8 mouse cellular contexts compared by ENCODE assay signal in the genomic region with DNA sequence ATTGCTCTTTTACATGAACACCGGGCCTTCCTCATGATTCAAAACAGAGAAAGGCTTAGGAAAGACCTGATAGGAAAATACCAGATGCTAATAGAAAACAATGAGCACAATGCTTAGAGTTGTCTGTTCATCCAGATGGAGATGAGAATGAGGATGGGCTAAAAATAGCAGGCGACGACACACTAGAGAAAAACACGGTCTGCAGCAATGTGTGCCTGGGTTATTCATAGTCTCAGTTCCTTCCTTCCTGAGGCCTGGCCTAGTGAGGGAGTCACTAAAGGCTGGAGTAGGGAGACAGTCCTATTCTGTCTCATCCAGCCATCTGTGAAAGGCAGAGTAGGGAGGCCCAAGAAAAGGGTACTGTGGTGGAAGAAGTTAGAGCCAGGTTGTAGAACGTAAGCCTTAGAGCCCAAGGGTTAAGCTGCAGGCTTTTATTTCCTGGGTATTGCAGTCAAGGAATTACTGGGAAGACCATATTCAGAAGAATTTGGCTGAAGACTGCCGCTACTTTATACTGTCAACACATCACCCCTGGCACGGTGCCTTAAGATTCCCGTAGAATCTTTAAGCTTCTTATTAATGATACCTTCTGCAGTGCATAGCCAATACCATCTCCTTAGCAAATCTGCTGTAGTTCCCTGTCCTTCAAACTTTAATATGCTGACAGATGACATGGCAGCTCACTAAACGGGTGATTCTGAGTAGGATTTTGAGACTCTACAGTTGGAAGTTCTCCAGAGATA. TPM values are rescaled to one million over a fixed set of nuclear protein-coding genes. Genes with fewer than 3 reads are reported as not detected.
DNase-seq lines count a peak whose midpoint lies in the region; ATAC-seq and TF ChIP-seq lines count a peak whose summit lies in the region.

No protein-coding gene starts in this region.

- peak; percentile 79 for ATAC-seq in forebrain, postnatal 0 days
- no peak for ATAC-seq in hindbrain, embryonic 13.5 days (ENCODE audit: low FRiP score)

- peaks cover 13% of the 10 kb centered on the region for H3K4me1 ChIP-seq in forebrain, postnatal 0 days (ENCODE audit: insufficient read depth)
- peaks cover 49% of the 10 kb centered on the region for H3K4me1 ChIP-seq in hindbrain, embryonic 13.5 days (replicated peaks)

- H3K4me3 ChIP-seq in forebrain, postnatal 0 days (ENCODE audit: low read depth, low read length) = no peak overlapping the region
- H3K4me3 ChIP-seq in hindbrain, embryonic 13.5 days = no peak overlapping the region

- intact Hi-C loops in left cerebral cortex, postnatal 14 days (cut with DNase I) = no loop called here

- 60% methylated on average over 9 of the region's 9 CpGs for WGBS in forebrain, postnatal 0 days
- 60% methylated on average over 9 of the region's 9 CpGs for WGBS in hindbrain, embryonic 13.5 days

- H3K27ac ChIP-seq in forebrain, postnatal 0 days (ENCODE audit: low read depth, low read length) = peak overlapping the region; percentile 54; the same call in 1 of the 2 replicates
- H3K27ac ChIP-seq in hindbrain, embryonic 13.5 days = peak overlapping the region; percentile 83

- H3K36me3 ChIP-seq in forebrain, postnatal 0 days (ENCODE audit: insufficient read depth) = no peaks in the 10 kb centered on the region
- H3K36me3 ChIP-seq in hindbrain, embryonic 13.5 days = no peaks in the 10 kb centered on the region

- H3K27me3 ChIP-seq in forebrain, postnatal 0 days (ENCODE audit: insufficient read depth, low read length) = no peaks in the 10 kb centered on the region
- H3K27me3 ChIP-seq in hindbrain, embryonic 13.5 days = no peaks in the 10 kb centered on the region

- no peaks in the 10 kb centered on the region for H3K9me3 ChIP-seq in forebrain, postnatal 0 days (ENCODE audit: low read length)
- H3K9me3 ChIP-seq in hindbrain, embryonic 13.5 days = no peaks in the 10 kb centered on the region

- TF ChIP-seq CTCF in forebrain, postnatal 0 days (IDR thresholded peaks at IDR 0.05; ENCODE audit: low read depth) = no peak

- H3K4me2 ChIP-seq in forebrain, postnatal 0 days (ENCODE audit: low read depth) = no peak overlapping the region
- no peak overlapping the region for H3K4me2 ChIP-seq in hindbrain, embryonic 13.5 days

- DNase-seq in embryo, embryonic 10 days (ENCODE audit: low spot score) = peak; percentile 23
- DNase-seq in embryo, embryonic 9.5 days (ENCODE audit: extremely low spot score) = no peak
- DNase-seq in forebrain, postnatal 0 days = peak; percentile 65
- peak; percentile 55 to 75 for DNase-seq in left cerebral cortex, postnatal 14 days (ENCODE audit: low spot score in 2 of 2)
- peak; percentile 39 for DNase-seq in right cerebral cortex, postnatal 25 days
- no peak for DNase-seq in MN1 (ENCODE audit: low spot score)
- no peak for DNase-seq in gastrocnemius, postnatal 4 days (ENCODE audit: low spot score in 2 of 2)

- no peak overlapping the region for H3K9ac ChIP-seq in forebrain, postnatal 0 days
- H3K9ac ChIP-seq in hindbrain, embryonic 13.5 days = no peak overlapping the region

RNA-seq across cellular contexts. Expression of gene Nepro, which starts 43.2 kb away (rescaled TPM):
- total RNA-seq in forebrain, postnatal 0 days (2014; rRNA removed) = 4.0 and 5.4 TPM in 2 replicates
- polyA plus RNA-seq in forebrain, postnatal 0 days (2015; fragmentation: Nextera tagmentation; extraction: Ambion mirVana) = 1.7 and 2.2 TPM in 2 replicates
- polyA plus RNA-seq in hindbrain, embryonic 13.5 days (2015; fragmentation: Nextera tagmentation; extraction: Ambion mirVana) = 4.9 and 5.0 TPM in 2 replicates
- total RNA-seq in left cerebral cortex, postnatal 14 days (2021) = 1 to 10 TPM; 4.0 to 4.5 TPM
- 1 to 10 TPM; 5.8 to 6.6 TPM for total RNA-seq in gastrocnemius, postnatal 4 days (2021)

Comparison
In these comparisons a context has a peak if more than half of its experiments do, and no peak if none do; other contexts are left out.
1. DNase-seq: peak in embryo, embryonic 10 days (single experiment), forebrain, postnatal 0 days (single experiment), left cerebral cortex, postnatal 14 days (2 of 2) and right cerebral cortex, postnatal 25 days (single experiment); none in embryo, embryonic 9.5 days (single experiment), MN1 (single experiment) and gastrocnemius, postnatal 4 days (0 of 2).